Comparison of ENCODE assay signal across 8 mouse cellular contexts in genomic region chr10:128524732-128525662, GRCm38 (mm10). TPM values are rescaled to one million over a fixed set of nuclear protein-coding genes. Genes with fewer than 3 reads are reported as not detected.
DNase-seq lines count a peak whose midpoint lies in the region; ATAC-seq and TF ChIP-seq lines count a peak whose summit lies in the region.

No protein-coding gene starts in this region.

- no peak for TF ChIP-seq CTCF in cerebellum, adult 2 months (IDR thresholded peaks at IDR 0.05; ENCODE audit: borderline replicate concordance, insufficient read depth, low read depth, low read length)
- no peak for TF ChIP-seq CTCF in forebrain, postnatal 0 days (IDR thresholded peaks at IDR 0.05; ENCODE audit: low read depth)
- TF ChIP-seq CTCF in liver, adult 2 months (IDR thresholded peaks at IDR 0.05; ENCODE audit: low read depth, low read length), result no peak
- TF ChIP-seq CTCF in midbrain, postnatal 0 days (IDR thresholded peaks at IDR 0.05), result no peak

- H3K9ac ChIP-seq in forebrain, postnatal 0 days, result peak overlapping the region; percentile 60
- peak overlapping the region; percentile 82 for H3K9ac ChIP-seq in hindbrain, embryonic 16.5 days (ENCODE audit: low read depth, low read length)
- peak overlapping the region; percentile 73 for H3K9ac ChIP-seq in liver, adult 2 months (ENCODE audit: low read depth, low read length)
- H3K9ac ChIP-seq in midbrain, postnatal 0 days (replicated peaks; ENCODE audit: low read length, poor library complexity, severe bottlenecking), result peak overlapping the region; percentile 65

- peaks cover 7% of the 10 kb centered on the region; the same call in 1 of the 2 replicates for H3K4me1 ChIP-seq in cerebellum, adult 2 months (ENCODE audit: control insufficient read depth, insufficient read depth, low read length)
- H3K4me1 ChIP-seq in forebrain, postnatal 0 days (ENCODE audit: insufficient read depth), result peaks cover 6% of the 10 kb centered on the region; the same call in 1 of the 2 replicates
- H3K4me1 ChIP-seq in hindbrain, embryonic 16.5 days (ENCODE audit: control insufficient read depth, insufficient read depth, low read depth, low read length), result peaks cover 13% of the 10 kb centered on the region
- H3K4me1 ChIP-seq in liver, adult 2 months (ENCODE audit: control insufficient read depth, insufficient read depth, low read length), result no peaks in the 10 kb centered on the region; the same call in 1 of the 2 replicates
- H3K4me1 ChIP-seq in midbrain, postnatal 0 days (ENCODE audit: insufficient read depth, low read length), result no peaks in the 10 kb centered on the region; the same call in 1 of the 2 replicates

- no peaks in the 10 kb centered on the region for H3K36me3 ChIP-seq in forebrain, postnatal 0 days (ENCODE audit: insufficient read depth)
- no peaks in the 10 kb centered on the region for H3K36me3 ChIP-seq in hindbrain, embryonic 16.5 days (ENCODE audit: control insufficient read depth, insufficient read depth, low read length)
- H3K36me3 ChIP-seq in liver, adult 2 months (ENCODE audit: control insufficient read depth, insufficient read depth, low read length), result no peaks in the 10 kb centered on the region
- 0 out of 2 replicates have a peak, but pooled peaks cover 4% of the 10 kb centered on the region for H3K36me3 ChIP-seq in midbrain, postnatal 0 days (ENCODE audit: insufficient read depth, low read length)

- H3K79me2 ChIP-seq in liver, adult 2 months (ENCODE audit: control insufficient read depth, insufficient read depth, low read length), result no peaks in the 10 kb centered on the region

- peak; percentile 37 for ATAC-seq in forebrain, postnatal 0 days
- ATAC-seq in hindbrain, embryonic 16.5 days, result peak; percentile 27
- ATAC-seq in midbrain, postnatal 0 days (ENCODE audit: low FRiP score), result peak; percentile 48

- no peaks in the 10 kb centered on the region for H3K27me3 ChIP-seq in cerebellum, adult 2 months (ENCODE audit: control insufficient read depth, insufficient read depth, low read length)
- H3K27me3 ChIP-seq in forebrain, postnatal 0 days (ENCODE audit: insufficient read depth, low read length), result 0 out of 2 replicates have a peak, but pooled peaks cover 4% of the 10 kb centered on the region
- H3K27me3 ChIP-seq in hindbrain, embryonic 16.5 days (replicated peaks; ENCODE audit: control insufficient read depth, insufficient read depth, low read length), result peaks cover 2% of the 10 kb centered on the region; the same call in 1 of the 2 replicates
- no peaks in the 10 kb centered on the region for H3K27me3 ChIP-seq in liver, adult 2 months (ENCODE audit: control insufficient read depth, insufficient read depth, low read length)
- H3K27me3 ChIP-seq in midbrain, postnatal 0 days (ENCODE audit: insufficient read depth, low read length), result peaks cover 3% of the 10 kb centered on the region; the same call in 1 of the 2 replicates

- H3K9me3 ChIP-seq in forebrain, postnatal 0 days (ENCODE audit: low read length), result no peaks in the 10 kb centered on the region
- no peaks in the 10 kb centered on the region for H3K9me3 ChIP-seq in hindbrain, embryonic 16.5 days (ENCODE audit: control insufficient read depth, low read length)
- H3K9me3 ChIP-seq in midbrain, postnatal 0 days (ENCODE audit: low read length), result no peaks in the 10 kb centered on the region

- peak overlapping the region; percentile 71 for H3K4me3 ChIP-seq in cerebellum, adult 2 months (replicated peaks; ENCODE audit: insufficient read depth, low read depth, low read length)
- peak overlapping the region; percentile 59 for H3K4me3 ChIP-seq in forebrain, postnatal 0 days (ENCODE audit: low read depth, low read length)
- peak overlapping the region; percentile 83 for H3K4me3 ChIP-seq in hindbrain, embryonic 16.5 days (ENCODE audit: low read length)
- peak overlapping the region; percentile 62 for H3K4me3 ChIP-seq in liver, adult 2 months (ENCODE audit: insufficient read depth, low read depth, low read length)
- peak overlapping the region; percentile 71 for H3K4me3 ChIP-seq in midbrain, postnatal 0 days (ENCODE audit: low read depth, low read length)

- peak; percentile 24 to 35 for DNase-seq in layer of hippocampus, postnatal 10 days (ENCODE audit: low spot score in 2 of 2)
- no peak for DNase-seq in layer of hippocampus, postnatal 25 days (ENCODE audit: extremely low spot score in 1 of 2, low spot score in 1 of 2)
- peak; percentile 54 to 67 for DNase-seq in cerebellum, adult 2 months
- DNase-seq in forebrain, postnatal 0 days, result peak; percentile 57
- DNase-seq in liver, adult 2 months (ENCODE audit: extremely low read depth, low read depth, low spot score), result no peak
- peak; percentile 62 for DNase-seq in midbrain, postnatal 0 days (ENCODE audit: low spot score)
- peak; percentile 63 to 86 for DNase-seq in spleen, postnatal 4 days (ENCODE audit: low spot score in 2 of 2)

- TF ChIP-seq POLR2A in cerebellum, adult 2 months (IDR thresholded peaks at IDR 0.05; ENCODE audit: borderline replicate concordance, insufficient read depth, low read length), result no peak
- TF ChIP-seq POLR2A in liver, adult 2 months (IDR thresholded peaks at IDR 0.05; ENCODE audit: extremely low read depth, insufficient read depth, low read length), result no peak

- peak overlapping the region; percentile 96 for H3K4me2 ChIP-seq in forebrain, postnatal 0 days (ENCODE audit: low read depth)
- H3K4me2 ChIP-seq in hindbrain, embryonic 16.5 days (ENCODE audit: low read length), result peak overlapping the region; percentile 100
- H3K4me2 ChIP-seq in midbrain, postnatal 0 days (ENCODE audit: low read depth, low read length, poor library complexity, severe bottlenecking), result peak overlapping the region; percentile 100

- under 1% methylated on average over 58 of the region's 58 CpGs for WGBS in cerebellum, adult 2 months
- WGBS in forebrain, postnatal 0 days, result under 1% methylated on average over 58 of the region's 58 CpGs
- WGBS in hindbrain, embryonic 16.5 days, result under 1% methylated on average over 58 of the region's 58 CpGs
- 6% methylated on average over 58 of the region's 58 CpGs for WGBS in liver, adult 2 months
- WGBS in midbrain, postnatal 0 days, result 1% methylated on average over 56 of the region's 58 CpGs

- H3K27ac ChIP-seq in cerebellum, adult 2 months (ENCODE audit: insufficient read depth, low read length), result peak overlapping the region; percentile 20; the same call in 1 of the 2 replicates
- peak overlapping the region; percentile 9; the same call in 1 of the 2 replicates for H3K27ac ChIP-seq in forebrain, postnatal 0 days (ENCODE audit: low read depth, low read length)
- peak overlapping the region; percentile 63 for H3K27ac ChIP-seq in hindbrain, embryonic 16.5 days (ENCODE audit: low read depth, low read length)
- H3K27ac ChIP-seq in liver, adult 2 months (replicated peaks; ENCODE audit: insufficient read depth, low read depth, low read length), result no peak overlapping the region
- peak overlapping the region; percentile 38; the same call in 1 of the 2 replicates for H3K27ac ChIP-seq in midbrain, postnatal 0 days (ENCODE audit: low read depth, low read length)

RNA-seq across cellular contexts. Expression of gene Esyt1, which starts 0.7 kb away (rescaled TPM):
- total RNA-seq in layer of hippocampus, postnatal 10 days (2021), result 10 to 100 TPM; 10.1 to 11.9 TPM
- total RNA-seq in layer of hippocampus, postnatal 25 days (2021), result 1 to 10 TPM; 4.6 to 5.0 TPM
- polyA plus RNA-seq in cerebellum, adult 2 months (2012; rRNA removed), result 36.3 and 37.3 TPM in 2 replicates
- total RNA-seq in forebrain, postnatal 0 days (2014; rRNA removed), result 9.9 and 14.8 TPM in 2 replicates
- 4.4 and 5.3 TPM in 2 replicates for polyA plus RNA-seq in forebrain, postnatal 0 days (2015; fragmentation: Nextera tagmentation; extraction: Ambion mirVana)
- 13.5 and 16.6 TPM in 2 replicates for polyA plus RNA-seq in hindbrain, embryonic 16.5 days (2015; fragmentation: Nextera tagmentation; extraction: Ambion mirVana)
- total RNA-seq in liver, adult 2 months (2014; rRNA removed), result 7.9 and 10.7 TPM in 2 replicates
- polyA plus RNA-seq in liver, adult 2 months (2012; rRNA removed), result 9.2 and 12.8 TPM in 2 replicates
- total RNA-seq in midbrain, postnatal 0 days (2014; rRNA removed), result 16.2 and 16.6 TPM in 2 replicates
- polyA plus RNA-seq in midbrain, postnatal 0 days (2015; fragmentation: Nextera tagmentation; extraction: Ambion mirVana), result 7.3 and 7.4 TPM in 2 replicates

RNA-seq across cellular contexts. Expression of gene Zc3h10, which starts 22.6 kb away (rescaled TPM):
- 10 to 100 TPM; 12.2 to 14.0 TPM for total RNA-seq in layer of hippocampus, postnatal 10 days (2021)
- total RNA-seq in layer of hippocampus, postnatal 25 days (2021), result 10 to 100 TPM; 13.2 to 14.8 TPM
- 15.4 and 18.7 TPM in 2 replicates for polyA plus RNA-seq in cerebellum, adult 2 months (2012; rRNA removed)
- 15.0 and 20.6 TPM in 2 replicates for total RNA-seq in forebrain, postnatal 0 days (2014; rRNA removed)
- polyA plus RNA-seq in forebrain, postnatal 0 days (2015; fragmentation: Nextera tagmentation; extraction: Ambion mirVana), result 12.7 and 12.8 TPM in 2 replicates
- polyA plus RNA-seq in hindbrain, embryonic 16.5 days (2015; fragmentation: Nextera tagmentation; extraction: Ambion mirVana), result 16.7 and 17.0 TPM in 2 replicates
- 3.2 and 4.4 TPM in 2 replicates for total RNA-seq in liver, adult 2 months (2014; rRNA removed)
- 6.8 and 8.1 TPM in 2 replicates for polyA plus RNA-seq in liver, adult 2 months (2012; rRNA removed)
- total RNA-seq in midbrain, postnatal 0 days (2014; rRNA removed), result 20.6 and 30.3 TPM in 2 replicates
- polyA plus RNA-seq in midbrain, postnatal 0 days (2015; fragmentation: Nextera tagmentation; extraction: Ambion mirVana), result 12.0 and 12.5 TPM in 2 replicates

RNA-seq across cellular contexts. Expression of gene Rpl41, which starts 24.1 kb away (rescaled TPM):
- 1,000 to 10,000 TPM; 2,468 to 2,532 TPM for total RNA-seq in layer of hippocampus, postnatal 10 days (2021)
- total RNA-seq in layer of hippocampus, postnatal 25 days (2021), result 1,000 to 10,000 TPM; 1,459 to 1,623 TPM
- polyA plus RNA-seq in cerebellum, adult 2 months (2012; rRNA removed), result 1,271 and 1,490 TPM in 2 replicates
- 877 and 1,605 TPM in 2 replicates for total RNA-seq in forebrain, postnatal 0 days (2014; rRNA removed)
- polyA plus RNA-seq in forebrain, postnatal 0 days (2015; fragmentation: Nextera tagmentation; extraction: Ambion mirVana), result 2,439 and 3,234 TPM in 2 replicates
- 2,004 and 2,091 TPM in 2 replicates for polyA plus RNA-seq in hindbrain, embryonic 16.5 days (2015; fragmentation: Nextera tagmentation; extraction: Ambion mirVana)
- total RNA-seq in liver, adult 2 months (2014; rRNA removed), result 921 and 1,015 TPM in 2 replicates
- 794 TPM in 2 replicates for polyA plus RNA-seq in liver, adult 2 months (2012; rRNA removed)
- total RNA-seq in midbrain, postnatal 0 days (2014; rRNA removed), result 772 and 807 TPM in 2 replicates
- polyA plus RNA-seq in midbrain, postnatal 0 days (2015; fragmentation: Nextera tagmentation; extraction: Ambion mirVana), result 2,464 and 2,473 TPM in 2 replicates

RNA-seq across cellular contexts. Expression of gene Myl6b, which starts 26.5 kb away (rescaled TPM):
- 10 to 100 TPM; 25.5 to 29.3 TPM for total RNA-seq in layer of hippocampus, postnatal 10 days (2021)
- 10 to 100 TPM; 17.4 to 18.9 TPM for total RNA-seq in layer of hippocampus, postnatal 25 days (2021)
- 28.9 and 36.1 TPM in 2 replicates for polyA plus RNA-seq in cerebellum, adult 2 months (2012; rRNA removed)
- 23.7 and 31.4 TPM in 2 replicates for total RNA-seq in forebrain, postnatal 0 days (2014; rRNA removed)
- 4.5 and 4.8 TPM in 2 replicates for polyA plus RNA-seq in forebrain, postnatal 0 days (2015; fragmentation: Nextera tagmentation; extraction: Ambion mirVana)
- polyA plus RNA-seq in hindbrain, embryonic 16.5 days (2015; fragmentation: Nextera tagmentation; extraction: Ambion mirVana), result 6.7 and 7.1 TPM in 2 replicates
- total RNA-seq in liver, adult 2 months (2014; rRNA removed), result 0.28 and 0.47 TPM in 2 replicates
- polyA plus RNA-seq in liver, adult 2 months (2012; rRNA removed), result 1.1 and 1.6 TPM in 2 replicates
- total RNA-seq in midbrain, postnatal 0 days (2014; rRNA removed), result 24.6 and 28.6 TPM in 2 replicates
- 4.9 and 5.4 TPM in 2 replicates for polyA plus RNA-seq in midbrain, postnatal 0 days (2015; fragmentation: Nextera tagmentation; extraction: Ambion mirVana)

RNA-seq across cellular contexts. Expression of gene Myl6, which starts 31.1 kb away (rescaled TPM):
- 100 to 1,000 TPM; 608 to 632 TPM for total RNA-seq in layer of hippocampus, postnatal 10 days (2021)
- total RNA-seq in layer of hippocampus, postnatal 25 days (2021), result 100 to 1,000 TPM; 551 to 619 TPM
- polyA plus RNA-seq in cerebellum, adult 2 months (2012; rRNA removed), result 1,381 and 1,434 TPM in 2 replicates
- 694 and 855 TPM in 2 replicates for total RNA-seq in forebrain, postnatal 0 days (2014; rRNA removed)
- polyA plus RNA-seq in forebrain, postnatal 0 days (2015; fragmentation: Nextera tagmentation; extraction: Ambion mirVana), result 844 and 972 TPM in 2 replicates
- 946 and 1,028 TPM in 2 replicates for polyA plus RNA-seq in hindbrain, embryonic 16.5 days (2015; fragmentation: Nextera tagmentation; extraction: Ambion mirVana)
- 477 and 556 TPM in 2 replicates for total RNA-seq in liver, adult 2 months (2014; rRNA removed)
- 553 and 575 TPM in 2 replicates for polyA plus RNA-seq in liver, adult 2 months (2012; rRNA removed)
- 648 and 715 TPM in 2 replicates for total RNA-seq in midbrain, postnatal 0 days (2014; rRNA removed)
- polyA plus RNA-seq in midbrain, postnatal 0 days (2015; fragmentation: Nextera tagmentation; extraction: Ambion mirVana), result 946 and 1,057 TPM in 2 replicates

Comparison
In these comparisons a context has a peak if more than half of its experiments do, and no peak if none do; other contexts are left out.
1. DNase-seq: peak in layer of hippocampus, postnatal 10 days (2 of 2), cerebellum, adult 2 months (2 of 2), forebrain, postnatal 0 days (single experiment), midbrain, postnatal 0 days (single experiment) and spleen, postnatal 4 days (2 of 2); none in layer of hippocampus, postnatal 25 days (0 of 2) and liver, adult 2 months (single experiment).
2. Peak in every context shown above with its lines, with median percentiles within 50 percentile points of each other: H3K4me3 ChIP-seq, ATAC-seq, H3K4me2 ChIP-seq and H3K9ac ChIP-seq.